Mouse (Mus musculus) frontal cortex, postnatal 10 days (tissue): Measurements from ENCODE around the gene Abcc3.

Experiments
- DNase-seq, 2 experiments: peaks; one replicate each; pipeline ENCODE4 v3.0.0; 2022; ENCODE audit warnings: low spot score in 2 of 2, mixed read lengths in 1 of 2

Gene Abcc3

DNA sequence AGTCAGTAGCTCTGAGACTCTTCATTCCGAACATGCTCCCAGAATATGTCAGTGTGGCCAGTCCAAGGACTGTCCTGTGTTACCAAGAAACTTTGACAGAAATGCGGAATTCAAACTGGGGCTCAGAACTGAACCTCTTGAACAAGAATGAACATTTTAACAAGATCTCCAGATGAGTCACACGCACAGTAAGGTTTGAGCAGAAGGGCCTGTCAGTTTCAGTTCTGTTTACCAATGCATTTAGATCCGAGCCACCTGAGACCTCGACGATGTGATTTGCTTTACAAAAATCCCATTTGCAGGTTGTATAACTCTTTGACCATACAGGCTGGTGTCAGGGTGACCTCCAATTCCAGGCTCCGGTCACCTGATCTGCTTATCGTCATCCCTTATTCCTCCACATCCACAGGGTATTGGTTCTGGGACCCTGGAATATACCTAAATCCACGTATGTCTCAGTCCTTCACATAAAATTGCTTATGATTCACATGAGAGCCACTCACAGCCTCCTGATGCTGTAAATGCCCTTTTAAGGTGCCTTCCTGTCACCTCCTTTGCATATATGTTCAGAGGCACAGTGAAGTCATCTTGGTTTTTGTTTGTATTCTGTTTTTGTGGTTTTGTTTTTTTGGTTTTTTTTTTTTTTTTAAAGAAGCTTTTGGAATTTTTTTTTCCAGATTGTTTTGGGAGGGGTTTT lies 37.1 kb downstream of the Abcc3 start:
- DNase-seq = no peak

DNA sequence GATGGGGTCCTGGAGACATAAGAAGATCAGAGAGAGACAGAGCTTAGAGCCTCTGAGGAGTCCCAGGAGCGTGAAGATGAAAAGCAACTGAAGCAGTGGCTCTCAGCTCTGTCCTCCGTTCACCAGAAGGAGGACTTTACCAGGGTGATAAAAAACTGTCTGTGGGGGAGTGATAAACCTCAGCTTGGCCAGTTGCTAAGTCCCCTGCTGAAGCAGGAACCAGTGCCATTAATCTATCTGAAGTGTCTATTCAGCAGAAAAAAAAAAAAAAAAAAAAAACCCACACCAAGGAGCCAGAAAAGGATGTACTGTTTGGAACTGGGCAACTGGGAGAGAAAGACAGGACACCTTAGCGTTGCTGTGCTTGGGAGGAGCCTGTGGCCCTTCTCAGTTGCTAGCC lies 41.7 kb downstream of the Abcc3 start:
- DNase-seq = no peak

DNA sequence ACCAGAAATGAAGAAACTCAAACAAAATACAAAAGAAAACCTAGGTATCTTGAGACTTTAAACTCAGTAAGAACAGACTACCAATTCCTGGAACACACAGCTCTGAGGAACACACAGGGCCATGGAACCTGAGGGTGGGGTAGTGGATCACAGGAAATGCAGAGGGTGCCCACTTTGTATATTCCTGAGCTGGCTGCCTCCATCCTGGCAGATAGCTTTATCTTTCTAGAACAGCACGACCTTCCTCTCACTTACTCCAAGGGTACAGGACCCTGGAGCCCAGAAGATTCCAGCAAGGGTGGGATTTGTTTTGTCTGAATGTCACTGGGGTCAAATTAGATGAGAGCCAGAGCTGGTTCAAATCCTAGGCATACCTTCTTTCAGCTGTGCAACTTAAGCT lies 42.5 kb downstream of the Abcc3 start:
- no peak for DNase-seq

DNA sequence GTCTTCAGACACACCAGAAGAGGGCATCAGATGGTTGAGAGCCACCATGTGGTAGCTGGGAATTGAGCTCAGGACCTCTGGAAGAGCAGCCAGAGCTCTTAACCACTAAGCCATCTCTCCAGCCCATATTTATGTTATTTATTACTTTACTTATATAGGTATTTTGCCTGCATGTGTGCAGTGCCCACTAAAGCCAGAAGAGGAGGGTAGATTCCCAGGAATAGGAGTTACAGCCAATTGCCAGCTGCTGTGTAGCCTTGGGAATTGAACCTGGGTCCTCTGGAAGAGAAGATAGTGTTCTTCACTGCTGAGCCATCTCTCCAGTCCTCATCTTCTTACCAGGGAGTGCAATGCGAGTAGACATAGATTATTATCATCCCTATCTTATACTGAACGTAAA lies 43.0 kb downstream of the Abcc3 start:
- no peak for DNase-seq

DNA sequence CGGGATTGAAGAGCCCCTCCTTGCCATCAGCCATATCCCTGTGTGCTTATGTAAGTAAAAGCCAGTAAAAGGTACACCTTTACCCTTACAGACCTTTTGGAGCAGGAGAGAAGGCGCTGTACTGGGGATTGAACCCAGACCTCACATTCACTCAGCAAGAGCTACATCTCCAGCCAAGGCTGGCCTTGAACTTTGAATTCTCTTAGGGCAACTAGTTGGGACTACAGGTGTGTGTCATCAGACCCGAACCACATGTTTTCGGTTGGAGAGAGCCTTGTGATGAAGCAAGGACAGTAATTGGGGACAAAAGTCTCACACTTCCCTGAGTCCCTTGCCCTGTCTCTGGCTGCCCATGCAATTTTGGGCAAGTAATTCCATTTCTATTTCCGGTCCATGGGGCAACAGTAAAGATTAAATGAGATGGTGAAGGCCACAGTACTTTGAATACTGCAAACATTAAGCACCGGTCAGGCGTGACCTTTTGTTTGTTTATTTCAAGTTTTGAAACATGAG lies 45.7 kb downstream of the Abcc3 start:
- no peak for DNase-seq

DNA sequence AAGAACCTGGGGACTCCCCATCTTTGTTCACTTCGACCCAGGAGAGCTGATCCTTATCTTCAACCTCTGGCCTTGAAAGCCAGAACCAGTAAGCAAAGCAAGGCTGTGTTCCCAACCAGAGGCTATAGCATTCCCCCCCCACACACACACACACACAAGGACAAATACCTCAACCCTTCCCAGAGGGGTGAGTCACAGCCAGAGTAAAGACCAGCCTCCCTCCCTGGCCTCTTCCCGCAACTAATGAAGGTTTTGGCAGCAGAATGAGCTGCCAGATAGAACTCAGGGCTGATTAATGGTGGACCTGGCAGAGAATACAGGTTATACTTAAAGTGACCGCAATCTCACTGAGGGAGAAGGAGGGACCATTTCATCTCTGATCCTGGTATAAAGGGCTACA lies 46.2 kb downstream of the Abcc3 start:
- DNase-seq = no peak

DNA sequence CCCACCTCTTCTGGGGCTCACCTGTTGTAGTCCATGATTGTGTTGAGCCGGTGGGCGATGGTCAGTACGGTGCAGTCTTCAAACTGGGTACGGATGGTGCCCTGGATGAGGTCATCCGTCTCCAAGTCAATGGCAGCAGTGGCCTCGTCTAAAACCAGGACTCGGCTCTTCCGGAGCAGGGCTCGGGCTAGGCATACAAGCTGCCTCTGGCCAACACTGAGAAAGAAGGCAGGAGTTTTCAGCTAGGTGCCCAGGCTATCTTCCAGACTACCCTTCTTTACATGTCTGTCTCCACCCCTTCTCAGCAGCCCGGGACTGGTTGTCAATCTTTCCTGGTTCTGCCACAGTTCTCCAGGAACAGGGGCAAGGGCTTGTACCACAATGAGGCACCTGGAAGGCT lies 46.9 kb downstream of the Abcc3 start:
- no peak for DNase-seq

DNA sequence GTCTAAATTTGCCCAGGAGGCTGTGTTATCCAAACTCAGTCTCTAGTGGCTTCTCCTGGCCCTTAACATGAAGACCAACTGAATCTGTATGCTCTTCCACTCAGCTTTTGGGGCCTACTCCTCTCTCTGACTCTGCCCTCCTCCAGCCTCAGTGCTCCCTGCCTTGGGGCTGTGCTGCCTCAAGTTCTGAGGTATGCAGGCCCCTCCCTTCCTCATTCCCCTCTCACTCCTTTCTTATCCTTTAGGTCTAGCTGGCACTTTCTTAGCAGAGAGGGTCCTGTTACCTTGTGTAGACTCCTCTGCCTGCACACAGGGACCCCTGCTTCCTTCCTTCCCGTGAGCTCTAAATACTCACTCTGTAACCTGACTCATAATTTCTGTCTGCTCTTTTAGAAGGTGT lies 48.3 kb downstream of the Abcc3 start:
- DNase-seq = no peak

DNA sequence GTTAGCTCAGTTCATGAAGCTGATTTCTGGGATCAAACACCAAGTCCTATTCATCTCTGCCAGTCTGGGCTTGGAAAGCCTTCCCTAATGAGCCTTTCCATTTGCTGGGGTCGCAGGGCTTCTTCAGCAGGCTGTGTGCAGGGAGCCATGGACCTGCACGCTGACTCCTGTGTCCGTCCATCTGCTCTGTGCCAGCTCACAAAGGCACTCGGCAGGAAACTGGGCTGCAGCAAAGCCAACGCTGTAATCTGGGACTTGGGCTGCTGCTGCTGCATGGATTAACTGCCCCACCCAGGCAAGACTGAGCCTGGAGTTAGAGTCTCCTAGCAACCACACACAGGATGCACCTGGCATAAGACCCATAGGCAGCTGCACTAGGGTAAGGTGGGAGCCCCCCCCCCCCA lies 48.8 kb downstream of the Abcc3 start:
- DNase-seq = no peak

DNA sequence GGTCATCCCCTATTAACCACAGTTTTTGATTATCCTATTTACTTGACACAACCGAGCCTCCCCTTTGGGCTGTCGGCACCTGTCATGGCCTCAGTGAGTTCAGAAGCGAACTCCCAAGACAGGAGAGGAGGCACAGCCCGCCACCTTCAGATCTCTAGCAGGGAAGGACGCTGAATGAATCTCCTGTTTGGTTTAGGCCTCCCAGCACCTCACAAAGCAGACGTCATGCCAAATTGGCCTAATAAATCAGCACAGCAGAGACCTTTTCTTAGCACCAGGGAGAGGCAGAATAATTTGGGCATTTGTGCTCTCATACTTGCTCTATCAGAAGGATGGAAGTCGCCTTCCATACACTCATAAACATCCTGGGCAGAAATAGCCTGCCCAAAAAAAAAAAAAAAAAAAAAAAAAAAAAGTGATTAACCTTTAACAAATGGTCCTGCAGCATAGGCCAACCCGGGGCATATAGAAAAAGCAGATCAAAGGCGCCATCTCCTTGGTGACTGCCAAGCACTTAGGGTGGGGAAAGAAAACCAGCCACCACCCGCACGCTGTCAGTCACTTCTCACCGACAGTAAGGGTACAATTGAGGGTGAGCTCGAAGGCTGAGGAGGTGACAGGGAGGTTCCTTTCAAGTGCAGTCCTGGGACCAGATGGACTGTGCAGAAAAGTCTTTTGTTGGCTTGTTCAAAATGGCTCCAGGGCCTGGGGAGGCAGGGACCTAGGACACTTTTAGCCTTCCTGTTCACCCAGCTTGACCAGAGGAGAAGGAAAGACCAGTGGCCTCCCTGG lies 50.5 kb downstream of the Abcc3 start:
- no peak for DNase-seq

DNA sequence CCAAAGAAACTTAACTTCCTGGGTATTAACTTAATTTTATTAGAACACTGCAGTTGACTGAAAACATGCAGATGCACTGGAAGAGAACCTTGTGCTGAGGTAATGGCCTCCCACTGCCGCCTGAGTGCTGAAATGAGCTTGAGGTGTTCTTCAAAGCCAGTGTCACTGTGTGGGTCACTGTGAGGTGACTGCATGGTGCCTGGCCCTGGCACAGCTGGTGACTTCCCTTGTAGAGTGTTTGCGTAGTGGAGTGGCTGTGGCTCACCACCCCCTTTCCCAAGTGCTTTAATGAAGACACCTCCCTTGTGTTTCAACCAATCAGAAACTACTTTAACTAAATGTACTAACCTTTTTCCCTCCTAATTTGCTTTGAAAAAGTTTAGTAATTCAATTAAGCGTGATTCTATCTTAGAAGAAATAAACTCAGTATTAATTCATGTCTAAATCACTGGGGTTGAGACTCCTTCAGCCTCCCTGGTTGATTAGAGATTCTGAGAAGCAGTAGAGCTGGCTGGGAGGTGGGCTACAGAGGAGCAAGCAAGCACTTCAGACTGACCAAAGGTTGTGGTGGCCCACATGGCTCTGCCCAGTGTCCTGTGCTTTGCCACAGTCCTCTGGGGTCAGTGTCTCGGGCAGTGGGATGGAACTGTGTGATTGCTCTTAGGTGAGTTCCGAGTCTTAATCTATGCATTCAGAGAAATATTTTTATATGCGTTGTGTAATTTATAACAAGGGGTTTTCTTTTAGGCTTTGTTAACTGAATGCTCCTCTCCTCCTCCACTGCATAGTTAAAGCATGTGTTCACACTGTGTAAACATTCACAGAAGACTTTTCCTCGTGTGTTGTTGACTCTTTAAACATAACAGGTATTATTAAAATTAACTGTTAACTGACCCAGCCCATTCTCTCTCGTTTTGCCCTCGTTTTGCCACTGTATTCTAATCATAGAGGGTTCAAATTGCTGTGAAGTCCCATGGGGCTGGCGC lies 51.6 kb downstream of the Abcc3 start:
- DNase-seq = no peak

DNA sequence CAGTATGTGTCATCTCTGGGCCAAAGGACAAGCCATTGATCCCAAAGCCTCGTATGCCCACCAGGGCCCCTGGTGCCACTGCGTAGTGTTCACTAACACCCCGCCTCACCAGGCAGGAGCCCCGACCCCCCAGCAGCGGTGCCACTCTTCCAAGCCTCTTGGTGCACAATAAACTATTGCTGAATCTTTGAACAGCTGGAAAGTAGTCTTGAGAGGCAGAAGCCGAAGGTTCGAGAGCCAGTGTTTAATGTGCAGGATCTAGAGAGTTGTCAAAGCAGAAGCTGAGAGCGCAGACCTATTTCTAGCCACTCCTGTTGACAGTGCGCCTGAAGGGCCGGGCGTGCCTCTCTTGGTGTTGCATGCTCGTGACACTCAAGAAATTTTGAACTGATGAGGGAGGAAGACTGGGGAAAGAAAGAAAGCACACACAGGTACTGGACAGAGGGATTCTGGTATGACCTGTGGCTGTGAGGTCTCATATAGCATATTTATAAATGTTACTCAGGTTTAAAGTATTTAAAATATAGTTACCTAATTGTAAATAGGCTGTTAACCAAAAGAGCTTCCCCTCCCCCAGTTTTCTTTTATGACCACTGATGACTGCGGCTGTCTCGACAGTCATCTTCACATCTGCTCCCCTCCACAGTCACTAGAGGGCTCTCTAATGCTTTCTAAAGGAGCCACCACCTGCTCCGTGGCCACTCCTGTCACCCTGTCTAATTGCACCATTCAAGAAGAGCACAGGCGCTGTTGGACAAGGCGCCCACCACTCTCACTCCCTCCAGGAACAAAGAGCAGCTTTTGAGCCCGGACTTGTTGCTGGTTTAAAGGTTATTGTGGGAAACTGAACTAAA lies 52.8 kb downstream of the Abcc3 start:
- no peak for DNase-seq

DNA sequence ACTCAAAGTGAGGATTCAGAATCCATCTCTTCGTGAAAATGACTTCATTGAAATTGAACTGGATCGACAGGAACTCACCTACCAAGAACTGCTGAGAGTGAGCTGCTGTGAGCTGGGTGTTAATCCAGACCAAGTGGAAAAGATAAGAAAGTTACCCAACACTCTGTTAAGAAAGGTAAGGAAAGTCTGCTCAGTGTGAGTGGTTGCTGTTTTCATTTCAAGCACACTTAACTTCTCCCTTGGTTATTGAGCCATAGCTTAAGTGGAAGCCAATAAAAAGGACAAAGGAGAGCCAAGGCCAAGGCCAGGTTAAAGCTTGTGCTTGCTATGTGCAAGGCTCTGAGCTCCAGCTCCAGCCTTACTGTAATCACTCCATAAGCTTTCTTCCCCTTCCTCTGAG lies 54.5 kb downstream of the Abcc3 start:
- DNase-seq = no peak

DNA sequence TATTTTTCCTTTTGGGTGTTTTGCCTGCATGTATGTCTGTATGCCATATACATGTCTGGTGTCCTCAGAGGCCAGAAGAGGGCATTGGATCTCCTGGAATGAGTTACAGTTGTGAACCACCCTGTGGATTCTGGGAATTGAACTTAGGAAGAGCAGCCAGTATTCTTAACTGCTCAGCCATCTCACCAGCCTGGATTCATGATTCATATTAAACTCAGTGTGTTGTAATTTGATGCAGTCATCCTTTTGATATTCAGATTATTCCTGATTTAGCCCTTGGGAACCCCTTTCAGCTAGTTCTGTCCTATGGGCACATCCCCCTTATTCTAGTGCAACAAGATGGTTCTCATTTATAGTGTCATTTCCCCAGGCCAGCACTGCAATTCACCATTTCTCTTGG lies 56.2 kb downstream of the Abcc3 start:
- no peak for DNase-seq

DNA sequence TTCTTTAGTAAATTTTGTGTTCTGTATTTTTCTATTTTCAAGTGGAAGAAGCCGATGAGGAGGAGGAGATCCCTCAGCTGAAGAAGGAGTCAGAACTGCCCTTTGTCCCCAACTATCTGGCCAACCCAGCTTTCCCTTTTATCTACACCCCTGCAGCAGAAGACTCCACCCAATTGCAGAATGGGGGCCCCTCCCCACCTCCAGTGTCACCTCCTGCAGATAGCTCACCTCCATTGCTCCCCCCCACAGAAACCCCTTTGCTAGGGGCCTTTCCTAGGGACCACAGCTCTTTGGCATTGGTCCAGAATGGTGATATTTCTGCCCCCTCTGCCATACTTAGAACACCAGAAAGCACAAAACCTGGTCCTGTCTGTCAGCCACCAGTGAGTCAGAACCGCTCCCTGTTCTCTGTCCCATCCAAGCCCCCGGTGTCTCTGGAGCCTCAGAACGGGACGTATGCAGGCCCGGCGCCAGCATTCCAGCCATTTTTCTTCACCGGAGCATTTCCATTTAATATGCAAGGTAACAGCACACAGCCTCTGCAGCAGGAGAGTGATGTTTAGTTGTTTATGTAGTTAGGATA lies 58.3 kb downstream of the Abcc3 start:
- DNase-seq = no peak

DNA sequence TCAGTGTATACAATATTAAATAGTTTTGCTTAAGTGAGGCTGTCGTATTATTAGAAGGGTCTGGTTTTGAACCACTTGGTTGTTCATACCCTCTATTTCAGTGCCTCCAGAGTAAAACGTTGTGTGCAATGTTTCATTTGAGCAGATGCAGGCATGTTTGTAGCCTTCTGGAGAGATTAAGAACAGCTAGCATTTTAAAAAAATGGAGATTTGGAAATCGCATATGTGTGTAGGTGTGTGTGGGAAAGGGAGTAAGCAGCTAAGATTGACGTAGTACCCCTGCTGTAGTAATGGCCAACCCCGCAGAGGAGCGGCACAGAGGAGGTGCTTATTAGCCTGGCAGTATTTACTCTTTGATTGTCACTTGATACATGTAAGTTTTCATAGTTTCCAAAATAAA lies 60.1 kb downstream of the Abcc3 start:
- DNase-seq = no peak

DNA sequence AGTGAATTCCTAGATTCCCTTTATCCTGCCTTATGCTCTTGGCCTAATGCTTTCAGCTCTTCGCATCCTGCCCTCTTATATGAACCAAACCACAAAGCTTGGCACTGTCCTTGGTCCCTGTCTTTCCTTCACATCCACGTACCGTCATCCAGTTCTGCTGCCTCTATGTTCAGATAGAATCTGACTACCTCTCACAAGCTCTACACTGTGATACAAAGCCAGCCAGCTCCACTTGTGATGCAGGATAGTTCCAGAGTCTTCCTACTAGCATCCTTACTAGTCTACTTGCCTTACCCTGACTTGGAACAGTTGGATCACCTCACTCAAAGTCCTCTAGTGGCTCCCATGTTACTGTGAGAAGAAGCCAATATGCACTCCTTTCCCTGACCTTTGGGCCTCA lies 62.6 kb downstream of the Abcc3 start:
- no peak for DNase-seq

DNA sequence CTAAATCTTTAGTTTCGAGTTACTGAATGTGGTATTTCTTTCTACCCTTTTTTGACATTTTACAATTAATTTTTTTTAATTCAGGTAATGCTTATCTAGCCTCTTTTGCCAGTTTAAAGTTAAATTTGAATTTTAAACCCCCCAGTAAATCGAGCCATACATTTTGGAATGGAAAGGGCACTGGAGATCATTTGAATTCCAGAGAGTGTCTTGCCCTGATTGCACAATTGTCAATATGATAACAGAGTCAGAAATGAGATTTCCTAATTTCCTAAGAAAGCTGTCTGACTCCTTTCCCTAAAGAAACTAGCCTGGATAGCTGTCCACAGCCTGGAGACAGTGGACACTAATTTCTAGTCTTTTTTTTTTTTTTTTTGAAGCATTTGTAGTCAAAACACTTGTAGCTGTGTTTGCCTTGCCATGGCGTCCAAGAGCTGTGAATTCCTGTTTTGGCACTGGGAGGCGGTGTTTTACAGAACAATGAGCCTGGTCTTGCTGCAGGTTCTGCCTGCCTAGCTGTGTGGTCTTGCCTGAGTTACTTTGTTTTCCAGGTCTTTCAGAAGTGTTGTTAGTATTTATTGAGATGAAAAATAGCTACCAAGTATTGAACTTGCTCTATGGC lies 63.4 kb downstream of the Abcc3 start:
- peak in 1 of 2 experiments; percentile 62 for DNase-seq

DNA sequence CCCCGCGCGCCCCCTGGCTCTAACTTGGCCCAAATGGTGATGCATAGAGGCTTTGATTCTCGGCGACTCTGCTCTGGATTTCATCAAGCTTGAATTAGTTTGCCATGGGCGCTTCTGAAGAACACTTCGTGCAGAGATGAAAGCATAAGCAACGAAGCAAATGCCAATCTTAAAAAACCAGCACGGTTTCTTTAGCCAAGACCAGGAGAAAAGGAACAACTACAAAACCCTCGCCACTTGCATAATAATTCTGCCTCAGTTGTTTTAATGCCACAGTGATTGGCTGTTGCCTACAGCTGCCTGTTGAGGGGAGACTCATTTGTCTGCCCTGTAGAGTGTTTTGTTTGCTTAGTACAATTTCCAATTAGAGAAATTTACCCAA lies 64.2 kb downstream of the Abcc3 start:
- DNase-seq = no peak
